Mouse (Mus musculus): ENCODE measurements around the gene Ppp1r21. TPM values are rescaled to one million over a fixed set of nuclear protein-coding genes. Genes with fewer than 3 reads are reported as not detected.
A peak's percentile ranks its signal among the peaks of the same experiment; 100 is the strongest.

Gene Ppp1r21
- polyA plus RNA-seq (2012; rRNA removed): 22.8 and 31.2 TPM in 2 replicates

DNA sequence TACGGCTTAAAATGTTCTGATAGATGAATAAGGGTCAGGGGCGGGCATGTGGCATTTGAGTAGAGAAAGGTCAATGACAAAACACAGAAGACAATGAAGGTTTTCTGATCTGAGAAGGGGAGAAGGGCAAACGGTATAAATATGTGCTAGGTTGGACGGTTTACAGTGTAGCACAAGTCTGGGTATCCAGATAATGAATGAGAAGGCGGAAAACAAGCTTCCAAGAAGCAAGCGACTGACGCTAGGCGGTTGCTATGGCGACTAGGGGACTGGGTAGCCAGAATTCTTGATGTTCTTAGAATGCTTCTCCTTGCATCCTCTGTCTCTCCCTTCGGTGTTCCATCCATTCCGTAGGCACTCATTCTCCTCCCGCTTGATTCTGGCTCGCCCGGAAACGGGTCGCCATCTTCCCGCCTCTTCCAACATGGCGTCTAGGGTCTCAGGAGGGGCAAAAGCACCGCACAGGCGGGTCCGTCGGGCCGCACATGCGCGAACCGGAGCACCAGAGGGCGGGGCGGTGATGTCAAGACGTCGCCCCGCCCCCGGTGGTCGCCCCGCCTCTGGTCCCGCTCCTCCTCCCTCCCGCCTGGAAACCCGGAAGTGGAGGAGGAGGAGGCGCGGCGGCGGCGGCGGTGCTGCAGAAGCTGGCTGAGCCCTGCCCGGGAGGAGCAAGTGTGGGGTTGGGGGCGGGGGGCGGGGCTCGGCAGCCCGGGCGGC, at the start of gene Ppp1r21:
Gene Ppp1r21 (plus strand): TSS at position 600 of the 717 bp plus-strand sequence.
- Histone ChIP-seq H3K4me3 (replicated peaks; ENCODE audit: extremely low read depth, low read depth, low read length) (peak within 1 kb of the TSS; percentile 98), H3K4me1 (ENCODE audit: control insufficient read depth, insufficient read depth, low read length) (peaks cover 7% of the 10 kb centered on the region)
- TF ChIP-seq CTCF (IDR thresholded peaks at IDR 0.05; ENCODE audit: insufficient read depth, low read length): no peak
- TF ChIP-seq POLR2A (IDR thresholded peaks at IDR 0.05; ENCODE audit: borderline replicate concordance, extremely low read depth, low read depth, low read length): peak; percentile 68; the same call in 1 of the 2 replicates
- 5% methylated on average over 49 of the region's 49 CpGs for WGBS
- peak; percentile 94 for DNase-seq

DNA sequence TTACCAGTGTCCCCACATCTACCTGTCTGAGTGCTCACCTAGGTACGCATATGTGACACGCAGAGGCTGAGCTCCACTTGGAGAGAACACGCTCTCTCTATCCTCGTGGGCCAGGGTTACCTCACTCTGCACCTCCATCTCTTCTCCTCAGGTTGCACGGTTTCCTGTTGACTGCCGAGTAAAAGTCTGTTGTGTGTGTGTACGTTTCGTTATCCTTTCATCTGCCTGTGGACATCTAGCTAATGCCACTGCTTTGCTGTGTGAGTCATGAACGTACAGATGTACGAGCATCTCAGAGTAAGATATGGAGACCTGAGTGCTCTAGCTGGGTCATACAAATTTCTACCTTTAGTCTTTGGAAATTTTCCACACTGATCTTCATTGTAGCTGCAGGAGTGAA, 49.5 kb upstream of the Ppp1r21 start:
- Histone ChIP-seq H3K4me3 (replicated peaks; ENCODE audit: extremely low read depth, low read depth, low read length) (no peak overlapping the region), H3K4me1 (ENCODE audit: control insufficient read depth, insufficient read depth, low read length) (no peaks in the 10 kb centered on the region)
- WGBS: 84% methylated on average over 10 of the region's 10 CpGs
- TF ChIP-seq CTCF (IDR thresholded peaks at IDR 0.05; ENCODE audit: insufficient read depth, low read length): no peak
- TF ChIP-seq POLR2A (IDR thresholded peaks at IDR 0.05; ENCODE audit: borderline replicate concordance, extremely low read depth, low read depth, low read length): no peak
- no peak for DNase-seq

DNA sequence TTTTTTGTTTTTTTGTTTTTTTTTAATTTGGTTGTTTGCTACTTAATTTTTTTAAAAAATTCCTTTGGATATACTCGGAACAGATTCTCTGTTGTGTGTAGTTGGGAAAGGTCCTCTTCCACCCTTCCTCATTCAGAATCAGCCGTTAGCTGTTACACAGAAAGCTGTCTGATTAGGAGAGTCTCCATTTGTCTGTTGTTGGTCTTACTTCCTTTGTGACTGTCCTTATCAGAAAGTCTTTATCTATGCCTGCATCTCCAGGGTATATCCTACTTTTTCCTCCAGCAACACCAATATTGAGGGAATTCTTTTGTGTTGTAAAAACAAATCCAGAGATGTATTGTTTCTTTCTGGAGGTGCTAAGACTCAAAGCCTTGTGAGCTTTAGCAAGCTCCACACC, 48.9 kb upstream of the Ppp1r21 start:
- DNase-seq: no peak
- no peak for TF ChIP-seq CTCF (IDR thresholded peaks at IDR 0.05; ENCODE audit: insufficient read depth, low read length)
- TF ChIP-seq POLR2A (IDR thresholded peaks at IDR 0.05; ENCODE audit: borderline replicate concordance, extremely low read depth, low read depth, low read length): no peak
- Histone ChIP-seq H3K4me1 (ENCODE audit: control insufficient read depth, insufficient read depth, low read length) (no peaks in the 10 kb centered on the region), H3K4me3 (replicated peaks; ENCODE audit: extremely low read depth, low read depth, low read length) (no peak overlapping the region)
- WGBS: 68% methylated on average over 2 of the region's 2 CpGs

DNA sequence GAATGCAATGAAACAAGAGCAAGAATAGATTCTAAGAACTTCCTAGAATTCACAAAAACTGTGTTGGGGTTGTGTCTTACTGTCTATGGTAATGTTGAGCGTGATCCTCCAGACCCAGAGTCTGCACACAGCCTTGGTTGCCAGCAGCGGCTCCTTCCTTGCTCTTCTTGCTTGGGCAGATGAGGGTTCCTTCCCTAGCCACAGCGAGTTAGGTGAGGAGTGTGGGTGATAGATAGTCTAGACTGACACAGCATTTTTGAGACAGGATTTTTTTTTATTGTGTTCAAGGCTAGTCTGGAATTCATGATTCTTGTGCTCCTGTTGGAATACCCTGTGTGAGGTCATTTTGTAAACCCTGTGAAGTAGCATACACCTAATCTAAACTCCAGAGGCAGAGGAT, 48.3 kb upstream of the Ppp1r21 start:
- no peak for TF ChIP-seq CTCF (IDR thresholded peaks at IDR 0.05; ENCODE audit: insufficient read depth, low read length)
- TF ChIP-seq POLR2A (IDR thresholded peaks at IDR 0.05; ENCODE audit: borderline replicate concordance, extremely low read depth, low read depth, low read length): no peak
- Histone ChIP-seq H3K4me1 (ENCODE audit: control insufficient read depth, insufficient read depth, low read length) (no peaks in the 10 kb centered on the region), H3K4me3 (replicated peaks; ENCODE audit: extremely low read depth, low read depth, low read length) (no peak overlapping the region)
- 86% methylated on average over 3 of the region's 3 CpGs for WGBS
- DNase-seq: no peak

DNA sequence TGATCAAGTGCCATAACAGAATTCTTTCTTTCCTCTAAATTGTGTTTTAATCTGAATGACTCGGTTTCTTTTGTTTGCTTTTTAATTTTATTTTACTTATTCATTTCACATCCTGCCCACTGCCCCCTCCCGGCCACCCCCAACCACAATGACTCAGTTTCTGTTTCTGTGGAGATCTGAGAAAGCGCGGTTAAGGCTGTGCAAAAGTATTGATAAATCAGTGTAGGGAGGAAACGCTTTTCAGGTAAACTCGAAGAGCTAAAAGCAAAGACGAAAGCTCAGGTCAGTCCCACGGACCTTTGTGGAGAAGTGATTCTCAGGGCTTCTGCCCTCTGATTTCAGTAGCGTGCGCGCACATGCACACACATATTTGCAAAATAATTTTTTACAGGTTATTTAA, 45.4 kb upstream of the Ppp1r21 start:
- no peak for TF ChIP-seq CTCF (IDR thresholded peaks at IDR 0.05; ENCODE audit: insufficient read depth, low read length)
- 87% methylated on average over 11 of the region's 11 CpGs for WGBS
- no peak overlapping the region for H3K4me3 ChIP-seq (replicated peaks; ENCODE audit: extremely low read depth, low read depth, low read length)

DNA sequence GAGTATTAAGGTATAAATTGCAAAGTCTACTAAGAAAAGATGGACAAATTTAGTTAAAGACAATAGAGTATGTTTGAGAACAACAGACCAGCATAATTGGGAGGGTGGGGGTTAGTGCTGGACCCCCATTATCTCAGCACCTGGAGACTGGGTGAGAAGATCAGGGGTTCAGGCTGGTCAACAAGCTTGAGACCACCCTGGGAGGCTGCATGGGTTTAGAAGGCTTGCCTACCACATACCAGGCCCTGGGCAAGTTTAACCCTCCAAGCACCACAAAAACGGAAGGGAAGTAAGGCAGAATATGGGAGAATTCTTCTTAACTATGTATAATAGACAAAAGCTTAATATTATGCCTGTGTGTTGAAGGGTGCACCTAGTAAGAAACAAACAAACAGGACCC, 45.0 kb upstream of the Ppp1r21 start:
- no peaks in the 10 kb centered on the region for H3K4me1 ChIP-seq (ENCODE audit: control insufficient read depth, insufficient read depth, low read length)
- DNase-seq: no peak
- 88% methylated on average over 1 of the region's 1 CpGs for WGBS
- H3K4me3 ChIP-seq (replicated peaks; ENCODE audit: extremely low read depth, low read depth, low read length): no peak overlapping the region
- no peak for TF ChIP-seq CTCF (IDR thresholded peaks at IDR 0.05; ENCODE audit: insufficient read depth, low read length)
- no peak for TF ChIP-seq POLR2A (IDR thresholded peaks at IDR 0.05; ENCODE audit: borderline replicate concordance, extremely low read depth, low read depth, low read length)

More for the DNA sequence above, 45.4 kb upstream of the Ppp1r21 start:
- no peak for DNase-seq
- no peaks in the 10 kb centered on the region for H3K4me1 ChIP-seq (ENCODE audit: control insufficient read depth, insufficient read depth, low read length)

DNA sequence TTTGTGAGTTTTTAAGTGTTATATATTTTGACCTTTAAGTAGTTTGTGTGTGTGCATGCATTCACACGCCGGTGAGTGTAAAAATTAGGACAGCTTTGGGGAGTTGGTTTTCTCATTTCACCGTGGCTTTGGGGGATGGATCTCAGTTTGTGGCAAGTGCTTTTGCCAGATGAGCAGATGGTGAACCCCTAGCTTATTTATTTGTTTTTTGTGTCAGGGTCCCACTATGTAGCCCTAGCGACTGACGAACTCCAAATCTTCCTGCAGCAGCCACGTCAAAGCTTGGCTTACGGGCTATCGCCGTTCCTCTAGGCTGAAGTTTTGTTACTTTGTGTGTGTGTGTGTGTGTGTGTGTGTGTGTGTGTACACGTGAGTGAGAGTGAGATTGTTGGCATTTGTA, 39.4 kb upstream of the Ppp1r21 start:
- no peak for DNase-seq
- 90% methylated on average over 10 of the region's 10 CpGs for WGBS
- H3K4me3 ChIP-seq (replicated peaks; ENCODE audit: extremely low read depth, low read depth, low read length): no peak overlapping the region
- no peaks in the 10 kb centered on the region for H3K4me1 ChIP-seq (ENCODE audit: control insufficient read depth, insufficient read depth, low read length)
- TF ChIP-seq POLR2A (IDR thresholded peaks at IDR 0.05; ENCODE audit: borderline replicate concordance, extremely low read depth, low read depth, low read length) (no peak), CTCF (IDR thresholded peaks at IDR 0.05; ENCODE audit: insufficient read depth, low read length) (no peak)

DNA sequence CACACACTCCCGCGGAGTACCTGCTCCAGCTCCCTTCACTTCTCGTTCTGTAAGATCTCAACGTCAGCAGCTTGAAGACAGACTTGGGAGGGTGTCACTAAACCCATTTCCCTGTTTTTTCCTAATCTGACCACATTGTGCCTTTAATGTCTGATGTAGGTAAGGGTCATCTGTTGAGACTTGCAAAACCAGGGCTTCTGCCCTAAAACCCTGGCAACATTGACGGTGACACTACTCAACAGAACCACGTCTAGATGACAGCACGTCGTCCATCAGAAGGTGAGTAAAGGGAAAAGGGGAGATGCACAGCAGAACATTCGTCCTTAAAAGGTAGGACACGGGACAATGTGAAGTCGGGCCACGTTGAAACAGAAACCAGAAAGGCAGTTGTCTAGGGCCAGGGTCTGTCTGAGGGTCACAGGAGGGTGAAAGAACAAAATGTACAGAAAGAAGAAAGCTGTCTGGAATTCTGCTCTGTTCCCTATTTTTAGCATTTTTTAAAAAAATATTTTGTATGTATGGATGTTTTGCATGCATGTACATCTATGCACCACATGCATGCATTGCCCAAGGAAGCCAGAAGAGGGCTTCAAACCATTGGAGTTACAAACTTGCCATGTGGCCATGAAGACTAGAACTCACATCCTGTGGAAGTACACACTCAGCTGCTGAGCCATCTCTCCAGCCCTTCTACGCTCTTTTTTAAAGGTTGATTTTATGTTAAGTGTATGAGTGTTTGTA, 38.4 kb upstream of the Ppp1r21 start:
- TF ChIP-seq POLR2A (IDR thresholded peaks at IDR 0.05; ENCODE audit: borderline replicate concordance, extremely low read depth, low read depth, low read length) (no peak), CTCF (IDR thresholded peaks at IDR 0.05; ENCODE audit: insufficient read depth, low read length) (no peak)
- H3K4me3 ChIP-seq (replicated peaks; ENCODE audit: extremely low read depth, low read depth, low read length): no peak overlapping the region
- H3K4me1 ChIP-seq (ENCODE audit: control insufficient read depth, insufficient read depth, low read length): no peaks in the 10 kb centered on the region
- DNase-seq: no peak
- WGBS: 92% methylated on average over 13 of the region's 13 CpGs

DNA sequence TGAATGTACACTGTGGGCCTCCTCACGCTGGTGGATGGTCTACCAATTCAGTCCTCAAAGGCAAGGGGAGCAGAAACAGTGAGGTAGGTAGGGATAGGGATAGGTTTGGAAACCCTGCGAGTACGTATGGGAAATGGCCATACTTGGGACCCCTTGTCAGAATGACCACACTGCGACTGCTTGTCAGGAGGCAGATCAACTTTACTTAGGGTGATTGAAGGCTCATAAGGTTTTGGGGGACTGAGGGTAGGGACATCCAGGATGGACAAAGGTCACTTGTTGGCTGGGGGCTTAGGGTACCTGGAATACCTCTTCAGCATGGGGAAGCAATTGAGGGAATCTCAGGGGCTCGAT, 37.8 kb upstream of the Ppp1r21 start:
- 97% methylated on average over 5 of the region's 5 CpGs for WGBS
- TF ChIP-seq POLR2A (IDR thresholded peaks at IDR 0.05; ENCODE audit: borderline replicate concordance, extremely low read depth, low read depth, low read length) (no peak), CTCF (IDR thresholded peaks at IDR 0.05; ENCODE audit: insufficient read depth, low read length) (no peak)
- DNase-seq: no peak
- Histone ChIP-seq H3K4me1 (ENCODE audit: control insufficient read depth, insufficient read depth, low read length) (no peaks in the 10 kb centered on the region), H3K4me3 (replicated peaks; ENCODE audit: extremely low read depth, low read depth, low read length) (no peak overlapping the region)

DNA sequence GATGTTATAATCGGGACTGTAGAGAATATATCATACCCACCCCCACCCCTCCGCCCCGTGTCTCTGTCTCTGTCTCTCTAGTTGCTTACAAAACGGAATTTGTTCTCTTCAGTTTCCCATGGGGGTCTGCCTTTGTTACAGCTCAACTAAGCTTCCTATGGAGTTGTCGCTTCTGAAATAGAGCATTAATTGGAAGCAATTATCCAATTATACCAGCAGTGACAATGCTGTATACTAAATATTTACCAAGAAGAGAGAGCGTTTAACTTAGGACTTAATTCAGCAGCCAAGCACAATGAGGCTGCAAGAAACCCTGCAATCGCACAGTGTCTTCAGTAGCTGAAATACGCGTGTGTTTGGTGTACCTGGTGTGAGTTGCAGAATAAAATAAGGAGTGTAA, 36.4 kb upstream of the Ppp1r21 start:
- no peak for DNase-seq
- no peak overlapping the region for H3K4me3 ChIP-seq (replicated peaks; ENCODE audit: extremely low read depth, low read depth, low read length)
- no peaks in the 10 kb centered on the region for H3K4me1 ChIP-seq (ENCODE audit: control insufficient read depth, insufficient read depth, low read length)
- WGBS: 83% methylated on average over 9 of the region's 9 CpGs
- TF ChIP-seq POLR2A (IDR thresholded peaks at IDR 0.05; ENCODE audit: borderline replicate concordance, extremely low read depth, low read depth, low read length) (no peak), CTCF (IDR thresholded peaks at IDR 0.05; ENCODE audit: insufficient read depth, low read length) (no peak)
